Mouse (Mus musculus): ENCODE data around the gene Smarca4. TPM values are rescaled to one million over a fixed set of nuclear protein-coding genes. Genes with fewer than 3 reads are reported as not detected.

The Smarca4 gene
- total RNA-seq, 2 experiments from 2014 or later = 48.2 to 65.4 TPM

DNA sequence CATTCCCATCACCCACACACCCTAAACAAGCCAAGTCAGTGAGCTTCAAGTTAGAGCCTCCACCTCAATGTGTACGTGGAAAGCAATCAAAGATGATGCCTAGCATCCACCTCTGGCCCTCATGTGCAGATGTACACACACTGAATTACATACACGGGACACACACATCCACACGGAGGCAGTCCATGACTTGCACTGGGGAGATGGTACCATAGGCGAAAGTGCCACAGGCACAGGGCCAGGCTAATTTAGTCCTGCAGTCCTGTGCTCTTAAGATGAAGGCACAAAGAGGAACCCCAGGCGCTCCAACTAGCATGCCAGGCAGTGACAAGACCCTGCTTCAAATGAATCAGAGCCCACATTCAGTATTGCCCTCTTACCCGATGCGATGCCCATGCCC, 87.5 kb downstream of the Smarca4 start:
- no peak for ATAC-seq (replicated peaks; ENCODE audit: low FRiP score, poor library complexity, severe bottlenecking)

DNA sequence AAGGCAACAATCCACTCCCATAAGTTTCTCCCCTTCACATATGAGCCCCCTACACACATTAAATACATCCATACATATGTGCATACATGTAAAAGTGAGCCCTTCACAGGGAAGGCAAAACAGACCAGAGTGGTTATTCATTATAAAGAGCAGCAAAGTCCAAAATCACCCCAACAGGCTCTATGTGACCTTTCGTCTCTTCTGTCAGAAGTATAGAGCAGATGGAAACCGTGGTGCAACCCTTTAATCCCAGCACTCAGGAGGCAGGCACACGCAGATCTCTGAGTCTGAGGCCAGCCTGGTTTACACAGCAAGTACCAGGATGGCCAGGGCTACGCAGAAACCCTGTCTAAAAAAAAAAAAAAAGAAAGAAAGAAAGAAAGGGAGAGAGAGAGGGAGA, 90.1 kb downstream of the Smarca4 start:
- ATAC-seq (replicated peaks; ENCODE audit: low FRiP score, poor library complexity, severe bottlenecking) = no peak

DNA sequence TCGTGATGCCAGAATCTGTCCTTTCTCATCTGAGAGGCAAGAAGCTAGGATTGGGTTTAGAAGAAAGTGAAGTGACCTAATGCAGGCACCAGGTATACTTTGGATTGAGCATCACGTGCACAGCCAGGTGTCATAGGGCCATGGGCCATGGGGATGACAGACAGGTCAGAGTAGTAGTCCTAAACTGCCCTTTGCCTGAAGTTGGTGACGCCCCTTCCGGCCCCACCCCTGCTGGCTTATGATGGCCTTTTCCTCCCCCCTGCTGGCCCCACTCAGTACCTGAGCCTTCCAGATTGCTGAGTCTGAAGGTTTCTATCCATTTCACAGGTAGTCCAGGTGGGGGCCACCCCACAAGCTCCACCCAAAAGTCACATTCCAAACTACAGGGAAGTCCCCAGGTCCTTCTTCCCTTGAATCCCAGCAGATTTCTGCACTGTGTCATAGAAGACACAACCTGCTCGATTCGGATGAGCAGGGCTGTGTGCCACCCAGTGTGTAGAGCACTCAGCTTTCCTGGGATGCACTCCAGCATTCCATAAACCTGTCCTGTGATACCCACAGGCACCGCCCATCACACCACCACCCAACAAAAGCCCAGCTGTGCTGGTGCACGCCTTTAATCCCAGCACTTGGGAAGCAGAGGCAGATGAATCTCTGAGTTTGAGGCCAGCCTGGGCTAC, 90.8 kb downstream of the Smarca4 start:
- ATAC-seq (replicated peaks; ENCODE audit: low FRiP score, poor library complexity, severe bottlenecking) = no peak

DNA sequence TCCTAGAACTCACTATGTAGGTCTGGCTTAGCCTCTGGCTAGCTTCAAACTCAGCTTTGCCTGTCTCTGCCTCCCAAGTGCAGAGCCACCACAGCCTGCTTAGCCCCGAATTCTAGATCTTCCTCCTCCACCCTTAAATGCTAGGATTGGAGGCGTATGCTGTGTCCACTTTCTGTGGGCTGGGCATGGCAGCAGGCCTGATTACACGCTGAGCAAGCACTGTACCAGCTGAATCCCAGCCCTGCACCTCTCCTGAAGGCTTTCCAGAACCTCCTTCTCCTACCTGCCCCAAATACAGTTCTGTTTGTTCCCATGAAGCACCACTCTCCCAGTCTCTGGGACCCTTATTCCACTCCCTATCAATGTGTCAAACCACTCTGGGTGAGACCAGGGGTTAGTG, 93.4 kb downstream of the Smarca4 start:
- no peak for ATAC-seq (replicated peaks; ENCODE audit: low FRiP score, poor library complexity, severe bottlenecking)

DNA sequence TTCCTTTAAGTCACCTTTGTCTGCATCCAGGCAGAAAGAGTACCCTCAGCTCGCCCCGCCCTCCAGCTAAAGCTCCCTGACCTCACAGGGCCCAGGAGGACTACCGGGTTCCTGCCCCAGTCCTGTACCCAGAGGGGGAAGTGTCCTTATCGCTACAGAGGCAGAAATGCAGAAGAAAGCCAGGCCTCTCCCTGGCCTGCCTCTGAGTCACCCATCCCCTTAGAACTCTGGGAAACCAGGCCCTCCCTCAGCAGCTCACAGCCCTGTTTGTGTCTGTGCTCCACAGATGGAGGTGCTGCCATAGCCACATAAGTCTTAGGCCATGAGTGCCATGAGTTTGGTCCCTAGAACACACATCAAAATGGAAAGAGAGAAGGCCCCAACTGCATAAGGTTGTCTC, 99.3 kb downstream of the Smarca4 start:
- ATAC-seq (replicated peaks; ENCODE audit: low FRiP score, poor library complexity, severe bottlenecking) = peak; percentile 50

DNA sequence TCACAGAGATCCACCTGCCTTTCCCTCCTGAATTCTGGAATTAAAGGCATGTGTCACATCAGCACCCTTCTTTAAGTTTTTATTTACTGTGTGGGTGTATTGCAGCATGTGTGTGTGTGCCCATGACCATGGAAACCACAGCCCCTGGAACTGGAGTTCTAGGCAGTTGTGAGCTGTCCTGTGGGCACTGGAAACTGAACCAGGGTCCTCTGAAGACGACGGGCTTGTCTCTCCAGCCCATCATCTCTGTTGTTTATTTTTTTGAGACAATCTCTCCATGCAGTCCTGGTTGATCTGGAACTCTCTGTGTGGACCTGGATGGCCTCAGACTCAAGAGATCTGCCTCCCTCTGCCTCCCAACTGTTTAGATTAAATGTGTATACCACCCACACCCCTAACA, 101.0 kb downstream of the Smarca4 start:
- ATAC-seq (replicated peaks; ENCODE audit: low FRiP score, poor library complexity, severe bottlenecking) = no peak

DNA sequence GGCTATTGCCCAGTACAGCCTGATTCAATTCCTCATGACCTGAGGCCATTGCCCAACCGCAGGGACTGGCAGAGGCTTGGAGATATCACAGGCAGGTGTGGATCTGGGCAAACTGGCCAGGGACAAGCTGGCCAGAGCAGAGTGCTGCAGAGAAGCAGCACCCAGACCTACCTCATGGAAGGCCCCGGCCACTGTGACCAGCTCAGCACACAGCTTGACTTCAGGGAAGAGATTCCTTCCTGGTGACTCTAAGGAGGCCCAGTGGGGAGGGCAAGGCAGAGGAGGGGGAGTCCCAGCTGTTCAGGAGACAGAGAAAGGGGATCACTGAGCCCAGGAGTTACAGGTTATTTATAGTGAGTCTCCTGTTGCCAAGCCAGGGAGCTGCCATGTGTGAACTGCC, 105.1 kb downstream of the Smarca4 start:
- no peak for ATAC-seq (replicated peaks; ENCODE audit: low FRiP score, poor library complexity, severe bottlenecking)

DNA sequence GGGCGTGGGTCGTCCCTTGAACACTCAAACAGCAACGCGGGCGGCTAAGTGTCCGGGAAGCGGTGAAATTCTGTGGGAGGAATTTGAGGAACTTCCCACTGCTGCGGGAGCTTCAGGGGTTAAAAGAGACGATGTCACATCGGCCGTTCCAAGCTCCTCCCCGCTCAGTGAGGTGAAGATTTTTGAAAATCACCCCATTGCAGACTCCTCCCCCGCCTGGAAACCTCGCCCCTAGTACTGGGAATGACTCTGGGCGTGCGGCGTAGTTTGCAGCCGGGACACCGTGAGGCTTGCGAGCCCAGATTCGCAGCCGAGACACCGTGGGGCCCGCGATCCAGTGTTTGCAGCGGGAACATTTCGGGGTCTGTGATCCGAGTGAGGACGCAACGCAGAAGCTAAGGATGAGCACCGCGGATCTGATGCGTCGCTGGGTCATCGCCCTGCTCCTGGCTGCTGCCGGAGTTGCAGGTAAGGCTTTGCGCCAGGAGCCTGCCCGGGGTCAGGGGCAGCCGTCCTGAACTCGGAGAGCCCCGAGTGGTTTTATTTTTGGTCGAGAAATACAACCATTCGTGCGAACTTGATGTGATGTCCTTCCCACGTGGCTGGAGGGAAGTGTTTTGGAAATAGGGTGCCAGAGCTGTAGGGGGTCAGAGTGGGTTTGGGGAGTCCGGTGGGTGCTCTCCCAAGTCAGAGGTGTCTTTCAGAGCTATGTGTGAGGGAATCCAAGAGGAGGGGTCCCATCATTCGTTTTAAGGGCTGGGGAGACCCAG, 107.6 kb downstream of the Smarca4 start, which contains the start of gene Ldlr:
Gene Ldlr (plus strand): TSS at position 107 of the 770 bp plus-strand sequence.
- peak; percentile 84 for ATAC-seq (replicated peaks; ENCODE audit: low FRiP score, poor library complexity, severe bottlenecking)

DNA sequence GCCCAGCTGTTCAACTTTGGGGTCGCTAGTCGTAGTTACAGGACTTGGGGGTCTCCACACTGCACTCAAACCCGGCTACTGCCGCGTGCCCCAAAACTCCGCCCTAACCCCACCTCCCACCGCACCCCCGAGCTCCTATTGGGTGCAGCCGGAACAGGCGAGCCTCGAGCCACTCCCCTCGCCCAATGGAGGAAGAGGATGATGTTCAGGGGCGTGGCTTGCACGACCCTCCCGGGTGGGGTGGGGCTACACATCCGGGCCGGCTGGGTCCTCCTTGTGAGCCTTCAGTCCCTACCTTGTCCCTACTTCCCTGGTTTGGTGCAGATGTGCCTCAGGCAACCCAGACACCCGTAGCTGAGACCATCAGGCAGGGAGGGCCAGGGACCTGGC, 108.2 kb downstream of the Smarca4 start:
- ATAC-seq (replicated peaks; ENCODE audit: low FRiP score, poor library complexity, severe bottlenecking) = peak; percentile 86

DNA sequence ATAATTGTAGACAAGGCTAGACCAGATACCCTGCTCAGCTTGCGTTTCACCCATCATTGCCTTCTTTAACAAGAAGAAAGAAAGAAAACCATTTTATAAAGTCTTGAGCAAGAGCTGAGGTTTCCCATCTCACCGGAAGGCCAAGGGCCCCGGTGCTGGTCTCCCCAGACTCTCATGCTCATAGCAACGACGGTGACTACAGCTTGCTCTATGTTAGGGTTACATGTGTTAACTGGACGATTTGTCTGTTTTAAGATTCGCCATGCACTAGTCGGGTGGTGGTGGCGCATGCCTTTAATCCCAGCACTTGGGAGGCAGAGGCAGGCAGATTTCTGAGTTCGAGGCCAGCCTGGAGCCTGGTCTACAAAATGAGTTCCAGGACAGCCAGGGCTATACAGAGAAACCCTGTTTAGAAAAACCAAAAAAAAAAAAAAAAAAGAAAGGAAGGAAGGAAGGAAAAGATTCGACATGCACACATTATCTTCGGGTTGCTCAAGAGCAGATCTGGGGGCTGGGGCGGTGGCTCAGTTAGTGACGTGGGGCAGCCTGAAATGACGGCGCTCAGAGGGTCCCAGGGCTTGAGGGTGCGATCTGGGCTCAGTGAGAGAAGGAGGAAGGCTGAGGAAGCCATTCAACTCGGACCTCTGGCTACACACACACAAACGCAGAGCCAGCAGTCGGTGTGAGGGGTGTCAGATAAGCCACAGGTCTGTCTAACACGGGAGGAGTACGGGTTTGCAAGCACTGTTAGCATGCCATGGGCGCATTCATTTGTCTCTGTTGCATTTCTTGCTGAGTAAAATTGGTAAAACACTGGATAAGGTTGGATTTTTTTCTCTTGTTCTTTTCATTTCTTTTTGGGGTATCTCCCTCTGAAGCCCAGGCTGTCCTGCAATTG, 109.5 kb downstream of the Smarca4 start:
- no peak for ATAC-seq (replicated peaks; ENCODE audit: low FRiP score, poor library complexity, severe bottlenecking)

DNA sequence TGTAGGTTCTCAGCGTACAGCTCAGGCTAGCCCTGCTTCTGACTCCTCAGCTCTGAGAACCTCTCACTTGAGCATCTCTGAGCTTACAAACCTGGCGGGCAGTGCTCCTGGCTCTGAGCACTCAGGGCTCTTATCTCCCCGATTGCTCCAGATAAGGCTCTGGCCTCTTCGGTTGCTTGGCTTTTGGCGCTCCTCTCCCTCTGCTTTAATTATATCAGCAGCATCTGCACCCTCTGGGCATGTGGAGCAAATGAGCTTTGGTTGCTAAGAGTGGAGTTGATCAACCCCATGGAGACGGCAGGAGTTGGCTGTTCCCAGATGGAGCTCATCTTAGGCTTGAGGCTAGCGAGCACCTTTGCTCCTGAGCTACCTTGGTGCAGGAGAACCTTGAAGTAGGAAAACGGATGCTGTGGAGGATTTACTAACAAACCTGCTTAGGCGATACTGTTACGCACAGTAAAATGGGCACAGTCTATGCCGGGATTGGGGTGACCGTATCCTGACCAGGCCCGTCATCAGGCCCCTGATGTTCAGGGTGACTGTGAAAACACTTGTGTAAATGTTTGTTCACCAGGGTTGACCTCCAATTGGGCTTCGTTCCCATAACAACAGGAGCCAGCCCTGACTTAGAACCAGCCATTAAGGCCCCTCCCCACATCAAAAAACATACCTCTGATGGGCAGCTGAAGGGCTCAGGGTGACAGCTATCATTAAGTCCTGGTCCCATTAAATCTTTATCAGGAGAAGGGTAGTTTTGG, 110.4 kb downstream of the Smarca4 start:
- no peak for ATAC-seq (replicated peaks; ENCODE audit: low FRiP score, poor library complexity, severe bottlenecking)

DNA sequence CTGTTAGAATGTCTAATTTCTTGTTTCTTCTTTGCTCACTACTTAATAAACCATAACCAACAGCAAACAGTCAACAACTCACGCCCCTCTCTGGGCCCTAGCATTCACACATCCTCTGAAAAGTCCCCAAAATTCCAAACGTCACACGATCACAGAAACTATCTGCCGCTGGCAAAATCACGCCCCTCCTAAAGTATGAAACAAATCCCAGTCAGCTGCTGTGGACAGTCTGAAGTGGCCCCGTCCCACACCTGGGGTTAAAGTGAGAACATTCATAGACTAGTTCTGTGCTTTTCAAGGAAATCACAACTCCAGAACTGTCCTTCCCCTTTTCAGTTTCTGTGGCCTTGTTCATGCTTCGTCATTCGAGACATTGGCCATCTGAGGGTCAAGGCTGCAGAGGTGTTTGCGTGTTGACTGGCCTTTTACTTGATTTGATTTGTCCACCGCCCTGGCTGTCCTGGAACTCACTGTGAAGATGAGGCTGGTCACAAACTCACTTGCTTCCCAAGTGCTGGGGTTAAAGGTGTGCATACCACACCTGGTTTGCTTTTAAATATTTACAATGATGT, 112.4 kb downstream of the Smarca4 start:
- no peak for ATAC-seq (replicated peaks; ENCODE audit: low FRiP score, poor library complexity, severe bottlenecking)

DNA sequence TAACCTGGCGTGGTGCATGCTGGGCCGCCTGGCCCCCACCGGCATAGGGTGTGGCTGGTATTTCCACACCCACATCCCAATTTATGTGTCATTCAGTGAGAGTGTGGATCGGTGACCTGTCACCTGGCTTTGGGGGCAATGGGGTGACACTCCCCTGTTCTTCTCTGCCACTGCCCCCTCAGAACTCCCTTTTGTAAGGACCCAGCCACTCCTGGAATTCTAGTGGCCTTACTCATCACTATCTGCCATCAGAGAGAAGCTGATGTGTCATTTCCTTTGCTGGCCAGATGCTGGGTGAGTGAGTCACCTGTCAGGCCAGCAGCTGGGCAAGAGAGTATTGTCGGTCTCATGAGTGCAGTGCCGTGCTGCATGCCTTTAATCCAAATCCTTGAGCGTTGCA, 113.3 kb downstream of the Smarca4 start:
- no peak for ATAC-seq (replicated peaks; ENCODE audit: low FRiP score, poor library complexity, severe bottlenecking)

DNA sequence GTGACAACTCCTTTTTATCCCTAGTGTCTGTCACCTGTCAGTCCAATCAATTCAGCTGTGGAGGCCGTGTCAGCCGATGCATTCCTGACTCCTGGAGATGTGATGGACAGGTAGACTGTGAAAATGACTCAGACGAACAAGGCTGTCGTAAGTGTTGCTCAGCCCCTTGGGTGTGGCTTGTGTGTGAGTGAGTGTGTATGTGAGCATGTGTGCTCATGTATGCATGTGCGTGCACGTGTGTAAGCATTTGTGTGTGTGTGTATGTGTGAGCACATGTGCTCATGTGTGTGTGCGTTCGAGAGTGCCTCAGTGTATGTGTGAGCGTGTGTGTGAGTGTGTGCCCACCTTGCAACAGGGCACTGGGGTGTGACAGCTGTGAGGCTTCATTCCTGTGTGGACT, 116.3 kb downstream of the Smarca4 start:
- ATAC-seq (replicated peaks; ENCODE audit: low FRiP score, poor library complexity, severe bottlenecking) = no peak

DNA sequence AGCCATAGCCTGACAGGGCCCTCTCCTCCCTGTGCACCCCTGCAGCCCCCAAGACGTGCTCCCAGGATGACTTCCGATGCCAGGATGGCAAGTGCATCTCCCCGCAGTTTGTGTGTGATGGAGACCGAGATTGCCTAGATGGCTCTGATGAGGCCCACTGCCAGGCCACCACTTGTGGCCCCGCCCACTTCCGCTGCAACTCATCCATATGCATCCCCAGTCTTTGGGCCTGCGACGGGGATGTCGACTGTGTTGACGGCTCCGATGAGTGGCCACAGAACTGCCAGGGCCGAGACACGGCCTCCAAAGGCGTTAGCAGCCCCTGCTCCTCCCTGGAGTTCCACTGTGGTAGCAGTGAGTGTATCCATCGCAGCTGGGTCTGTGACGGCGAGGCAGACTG, 117.5 kb downstream of the Smarca4 start:
- no peak for ATAC-seq (replicated peaks; ENCODE audit: low FRiP score, poor library complexity, severe bottlenecking)

DNA sequence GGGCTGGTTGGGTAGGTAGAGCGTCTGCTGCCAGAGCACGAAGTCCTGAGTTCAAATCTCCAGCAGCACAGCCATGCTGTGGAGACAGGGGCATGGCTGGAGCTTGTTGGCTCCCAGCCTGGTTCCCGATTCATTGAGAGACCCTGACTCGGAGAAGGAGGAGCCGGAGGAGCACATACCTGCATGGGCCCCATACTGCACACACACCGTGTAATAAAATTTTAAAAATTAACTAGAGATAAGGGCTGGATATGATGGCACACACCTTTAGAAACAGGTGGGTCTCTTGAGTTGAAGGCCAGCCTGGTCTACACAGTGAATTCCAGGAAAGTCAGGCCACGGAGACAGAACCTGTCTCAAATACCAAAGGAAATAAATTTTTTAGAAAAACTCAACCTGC, 118.0 kb downstream of the Smarca4 start:
- no peak for ATAC-seq (replicated peaks; ENCODE audit: low FRiP score, poor library complexity, severe bottlenecking)

DNA sequence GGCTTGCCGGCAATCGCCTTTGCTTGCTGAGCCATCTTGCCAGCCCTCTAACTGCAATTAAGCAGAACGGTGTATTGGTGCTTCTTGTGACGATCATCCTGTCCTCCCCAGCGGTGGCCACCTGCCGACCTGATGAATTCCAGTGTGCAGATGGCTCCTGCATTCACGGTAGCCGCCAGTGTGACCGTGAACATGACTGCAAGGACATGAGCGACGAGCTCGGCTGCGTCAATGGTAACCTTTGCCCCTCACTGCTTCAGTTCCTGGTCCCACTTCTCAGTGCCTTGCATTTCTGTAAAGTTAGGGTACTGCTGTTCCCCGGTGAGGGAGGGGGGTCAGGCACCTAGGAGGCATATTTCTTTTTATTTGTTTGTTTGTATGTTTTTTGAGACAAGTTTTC, 119.2 kb downstream of the Smarca4 start:
- ATAC-seq (replicated peaks; ENCODE audit: low FRiP score, poor library complexity, severe bottlenecking) = no peak

DNA sequence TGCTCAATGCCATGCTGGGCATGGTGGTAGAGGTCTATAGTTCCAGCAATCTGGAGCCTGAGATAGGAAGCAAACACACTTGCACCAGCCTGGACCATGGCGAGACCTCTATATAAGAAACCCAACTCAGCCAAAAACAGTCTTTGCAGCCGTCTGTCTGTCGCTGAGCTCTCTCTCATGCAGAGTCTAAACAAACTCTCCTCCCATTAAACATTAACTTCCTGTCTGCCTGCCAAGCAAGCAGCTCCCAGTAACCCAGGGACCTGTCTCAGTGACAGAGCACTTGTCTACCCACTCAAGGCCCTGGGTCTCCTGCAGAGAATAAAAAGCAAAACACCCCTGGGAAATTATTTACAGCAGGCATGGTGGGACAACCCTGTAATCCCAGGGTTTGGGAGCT, 120.6 kb downstream of the Smarca4 start:
- ATAC-seq (replicated peaks; ENCODE audit: low FRiP score, poor library complexity, severe bottlenecking) = no peak

DNA sequence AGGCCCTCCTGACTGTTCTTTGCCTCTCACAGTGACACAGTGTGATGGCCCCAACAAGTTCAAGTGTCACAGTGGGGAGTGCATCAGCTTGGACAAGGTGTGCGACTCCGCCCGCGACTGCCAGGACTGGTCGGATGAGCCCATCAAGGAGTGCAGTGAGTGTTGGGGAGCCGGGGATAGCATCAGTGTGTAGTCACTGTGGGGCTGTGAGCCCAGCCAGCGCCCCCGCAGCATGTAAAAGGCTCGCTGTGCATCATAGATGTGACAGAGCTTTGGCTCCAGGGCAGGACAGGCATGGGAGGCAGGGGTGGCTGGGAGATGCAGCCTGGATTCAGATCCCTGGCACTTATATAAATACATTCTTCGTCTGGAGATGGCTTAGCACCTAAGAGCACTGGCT, 121.2 kb downstream of the Smarca4 start:
- no peak for ATAC-seq (replicated peaks; ENCODE audit: low FRiP score, poor library complexity, severe bottlenecking)

DNA sequence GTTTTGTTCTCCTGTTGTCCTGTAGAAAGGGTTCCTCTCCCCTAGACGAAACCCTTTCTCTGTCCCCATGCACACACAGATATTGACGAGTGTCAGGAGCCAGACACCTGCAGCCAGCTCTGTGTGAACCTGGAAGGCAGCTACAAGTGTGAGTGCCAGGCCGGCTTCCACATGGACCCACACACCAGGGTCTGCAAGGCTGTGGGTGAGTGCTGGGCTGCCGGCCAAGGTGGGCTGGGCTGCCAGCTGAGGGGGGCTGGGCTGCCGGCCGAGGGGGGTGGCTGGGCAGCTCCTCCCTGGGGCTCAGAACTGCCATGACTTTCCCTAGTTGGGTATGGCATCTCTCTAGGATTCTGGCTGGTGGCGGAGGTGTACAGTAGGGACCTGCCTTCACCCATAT, 122.8 kb downstream of the Smarca4 start:
- ATAC-seq (replicated peaks; ENCODE audit: low FRiP score, poor library complexity, severe bottlenecking) = no peak

Measured in erythroid progenitor cell, adult 5-6 weeks (primary cell).